Mouse (Mus musculus): Measurements from ENCODE around the gene Zbtb4. TPM values are rescaled to one million over a fixed set of nuclear protein-coding genes. Genes with fewer than 3 reads are reported as not detected.

Zbtb4 gene
- polyA plus RNA-seq, 1 experiment from 2014 or later = 3.0 TPM

DNA sequence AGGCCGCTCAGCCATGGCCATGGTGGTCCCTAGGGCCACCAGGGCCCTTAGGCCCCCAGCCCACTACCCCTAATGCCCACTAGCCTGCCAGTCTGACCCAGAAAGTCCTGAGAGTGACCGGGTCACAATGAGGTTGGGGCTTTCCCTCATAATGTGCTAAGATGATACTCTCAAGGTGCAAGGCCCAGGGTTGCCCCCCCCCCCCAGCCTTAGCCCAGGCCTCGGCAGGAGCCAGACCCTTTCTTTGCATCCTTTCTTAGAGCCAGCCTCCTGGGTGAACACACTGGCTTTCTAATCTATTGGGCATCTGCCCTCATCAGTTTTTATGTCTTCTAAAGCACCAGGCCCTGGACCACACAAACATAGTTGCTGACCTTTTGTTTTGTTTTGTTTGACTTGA lies 56.4 kb downstream of the Zbtb4 start, which contains the start of gene Spem1:
Gene Spem1, minus strand, starts transcription at position 101 of the 400 bp plus-strand sequence.
- 92% methylated on average over 3 of the region's 3 CpGs for WGBS
- no peak for ATAC-seq (ENCODE audit: borderline replicate concordance, extremely low read depth, low FRiP score, low TSS enrichment)
- no peak within 1 kb of the TSS for H3K27ac ChIP-seq

DNA sequence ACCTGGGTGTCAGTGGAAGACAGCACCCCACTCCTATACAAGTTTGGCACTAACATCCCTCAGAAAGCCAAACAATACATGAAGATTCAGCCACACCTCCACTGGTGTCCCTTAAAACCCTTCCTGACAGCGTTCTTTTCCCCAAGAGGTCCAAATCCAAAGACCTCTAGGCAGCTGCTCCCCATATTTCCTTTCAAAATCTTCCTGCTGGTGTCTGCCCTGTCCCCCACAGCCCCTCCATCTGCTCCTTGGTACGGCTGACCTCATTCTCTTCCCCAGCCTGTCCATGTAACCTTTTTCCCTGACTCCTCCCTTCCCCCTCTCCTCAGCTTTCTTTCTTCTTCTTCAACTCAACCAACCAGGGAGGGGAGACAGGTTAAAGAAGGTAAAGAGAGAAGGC lies 57.7 kb downstream of the Zbtb4 start:
- Histone ChIP-seq H3K9ac (no peak overlapping the region), H3K4me3 (no peak overlapping the region), H3K4me1 (no peaks in the 10 kb centered on the region), H3K4me2 (no peak overlapping the region), H3K9me3 (no peaks in the 10 kb centered on the region), H3K27me3 (no peaks in the 10 kb centered on the region), H3K36me3 (peaks cover 26% of the 10 kb centered on the region), H3K27ac (no peak overlapping the region)
- ATAC-seq (ENCODE audit: borderline replicate concordance, extremely low read depth, low FRiP score, low TSS enrichment) = no peak
- WGBS = 72% methylated on average over 2 of the region's 2 CpGs

More for the DNA sequence above, 56.4 kb downstream of the Zbtb4 start, which contains the start of gene Spem1:
- no peaks in the 10 kb centered on the region for H3K27me3 ChIP-seq
- no peaks in the 10 kb centered on the region for H3K4me1 ChIP-seq
- no peak within 1 kb of the TSS for H3K4me3 ChIP-seq
- no peak within 1 kb of the TSS for H3K9ac ChIP-seq
- peaks cover 19% of the 10 kb centered on the region for H3K36me3 ChIP-seq
- H3K4me2 ChIP-seq = no peak within 1 kb of the TSS
- no peaks in the 10 kb centered on the region for H3K9me3 ChIP-seq

DNA sequence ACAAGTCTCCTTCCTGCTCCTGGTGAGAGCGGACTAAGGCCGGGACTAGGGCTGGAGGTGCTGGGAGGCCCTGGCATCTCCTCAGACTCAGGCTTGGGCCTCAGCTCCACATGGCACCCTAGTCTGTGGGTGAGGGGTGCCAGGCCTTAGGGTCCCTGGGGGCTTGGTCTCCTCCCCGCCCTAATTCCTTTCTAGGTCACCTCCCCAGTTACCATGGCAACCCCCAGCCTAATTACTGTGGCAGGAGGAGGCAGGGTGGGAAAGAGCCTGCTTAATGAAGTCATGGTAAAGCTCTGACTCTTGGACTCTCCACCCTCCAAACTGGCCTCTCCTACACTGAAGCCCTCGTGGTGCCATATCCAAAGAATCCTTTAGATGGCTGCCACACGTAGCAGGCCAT lies 63.1 kb downstream of the Zbtb4 start:
- no peak overlapping the region for H3K4me2 ChIP-seq
- peaks cover 6% of the 10 kb centered on the region for H3K4me1 ChIP-seq
- H3K9ac ChIP-seq = no peak overlapping the region
- H3K27ac ChIP-seq = no peak overlapping the region
- H3K4me3 ChIP-seq = no peak overlapping the region
- no peaks in the 10 kb centered on the region for H3K9me3 ChIP-seq
- 74% methylated on average over 5 of the region's 5 CpGs for WGBS
- H3K27me3 ChIP-seq = peaks cover 8% of the 10 kb centered on the region
- H3K36me3 ChIP-seq = peaks cover 39% of the 10 kb centered on the region
- no peak for ATAC-seq (ENCODE audit: borderline replicate concordance, extremely low read depth, low FRiP score, low TSS enrichment)

DNA sequence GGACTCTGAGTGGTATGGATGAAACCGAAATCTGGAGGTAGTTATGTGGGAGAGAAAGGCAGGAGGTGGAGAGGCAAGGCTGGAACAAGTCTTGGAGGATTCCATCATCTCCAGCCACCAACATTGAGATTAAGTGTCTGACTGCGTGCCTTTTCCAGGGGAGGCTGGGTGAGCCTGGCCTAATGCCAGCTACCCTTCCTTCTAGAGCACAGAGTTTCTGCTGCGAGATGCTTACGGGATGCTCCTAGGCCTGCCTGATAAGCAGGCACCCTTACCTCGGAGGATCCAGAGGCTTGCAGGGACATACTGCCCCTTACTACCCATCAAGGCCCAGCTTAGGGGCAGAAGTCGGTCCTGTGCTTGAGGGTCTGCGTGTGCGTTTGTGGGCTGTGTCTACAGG lies 67.8 kb downstream of the Zbtb4 start:
- H3K4me3 ChIP-seq = peak overlapping the region; percentile 37
- no peak overlapping the region for H3K27ac ChIP-seq
- peaks cover 37% of the 10 kb centered on the region for H3K4me1 ChIP-seq
- no peaks in the 10 kb centered on the region for H3K9me3 ChIP-seq
- H3K36me3 ChIP-seq = peaks cover 13% of the 10 kb centered on the region; the same call in 1 of the 2 replicates
- H3K9ac ChIP-seq = peak overlapping the region; percentile 58
- H3K4me2 ChIP-seq = peak overlapping the region; percentile 98
- H3K27me3 ChIP-seq = peaks cover 20% of the 10 kb centered on the region
- no peak for ATAC-seq (ENCODE audit: borderline replicate concordance, extremely low read depth, low FRiP score, low TSS enrichment)
- 49% methylated on average over 8 of the region's 8 CpGs for WGBS

Other genes starting within 250 kb of the Zbtb4 start
- 1.1 and 1.2 TPM in 2 replicates for gene Dnah2, start 216.8 kb upstream of the Zbtb4 start, polyA plus RNA-seq (2015; fragmentation: Nextera tagmentation; extraction: Ambion mirVana)
- 8.5 and 8.8 TPM in 2 replicates for gene Efnb3, start 205.7 kb upstream of the Zbtb4 start, polyA plus RNA-seq (2015; fragmentation: Nextera tagmentation; extraction: Ambion mirVana)
- 28.3 and 28.4 TPM in 2 replicates for gene Wrap53, start 185.7 kb upstream of the Zbtb4 start, polyA plus RNA-seq (2015; fragmentation: Nextera tagmentation; extraction: Ambion mirVana)
- 168 and 170 TPM in 2 replicates for gene Trp53, start 185.6 kb upstream of the Zbtb4 start, polyA plus RNA-seq (2015; fragmentation: Nextera tagmentation; extraction: Ambion mirVana)
- 8.4 and 10.1 TPM in 2 replicates for gene Atp1b2, start 160.0 kb upstream of the Zbtb4 start, polyA plus RNA-seq (2015; fragmentation: Nextera tagmentation; extraction: Ambion mirVana)
- not detected in 2 replicates for gene Shbg, start 148.0 kb upstream of the Zbtb4 start, polyA plus RNA-seq (2015; fragmentation: Nextera tagmentation; extraction: Ambion mirVana)
- gene Sat2, start 143.9 kb upstream of the Zbtb4 start, polyA plus RNA-seq (2015; fragmentation: Nextera tagmentation; extraction: Ambion mirVana) = 17.8 and 18.6 TPM in 2 replicates
- gene Fxr2, start 132.9 kb upstream of the Zbtb4 start, polyA plus RNA-seq (2015; fragmentation: Nextera tagmentation; extraction: Ambion mirVana) = 26.7 and 27.8 TPM in 2 replicates
- gene Sox15, start 110.6 kb upstream of the Zbtb4 start, polyA plus RNA-seq (2015; fragmentation: Nextera tagmentation; extraction: Ambion mirVana) = 0.24 and 0.25 TPM in 2 replicates
- 66.2 and 66.7 TPM in 2 replicates for gene Mpdu1, start 103.3 kb upstream of the Zbtb4 start, polyA plus RNA-seq (2015; fragmentation: Nextera tagmentation; extraction: Ambion mirVana)
- gene Cd68, start 99.8 kb upstream of the Zbtb4 start, polyA plus RNA-seq (2015; fragmentation: Nextera tagmentation; extraction: Ambion mirVana) = 11.5 and 11.8 TPM in 2 replicates
- gene Eif4a1, start 93.5 kb upstream of the Zbtb4 start, polyA plus RNA-seq (2015; fragmentation: Nextera tagmentation; extraction: Ambion mirVana) = 595 and 603 TPM in 2 replicates
- 72.5 and 81.1 TPM in 2 replicates for gene Senp3, start 83.8 kb upstream of the Zbtb4 start, polyA plus RNA-seq (2015; fragmentation: Nextera tagmentation; extraction: Ambion mirVana)
- gene Tnfsf13, start 80.1 kb upstream of the Zbtb4 start, polyA plus RNA-seq (2015; fragmentation: Nextera tagmentation; extraction: Ambion mirVana) = 1.0 and 1.1 TPM in 2 replicates
- 8.3 and 8.9 TPM in 2 replicates for gene Tnfsf12, start 70.1 kb upstream of the Zbtb4 start, polyA plus RNA-seq (2015; fragmentation: Nextera tagmentation; extraction: Ambion mirVana)
- 4.3 and 5.9 TPM in 2 replicates for gene Tnfsfm13, start 69.8 kb upstream of the Zbtb4 start, polyA plus RNA-seq (2015; fragmentation: Nextera tagmentation; extraction: Ambion mirVana)
- 26.7 and 31.6 TPM in 2 replicates for gene Polr2a, start 7.3 kb upstream of the Zbtb4 start, polyA plus RNA-seq (2015; fragmentation: Nextera tagmentation; extraction: Ambion mirVana)
- gene Slc35g3, start 3.9 kb upstream of the Zbtb4 start, polyA plus RNA-seq (2015; fragmentation: Nextera tagmentation; extraction: Ambion mirVana) = 0.19 and 0.26 TPM in 2 replicates
- 15.7 and 15.8 TPM in 2 replicates for gene Chrnb1, start 30.0 kb downstream of the Zbtb4 start, polyA plus RNA-seq (2015; fragmentation: Nextera tagmentation; extraction: Ambion mirVana)
- gene Fgf11, start 35.9 kb downstream of the Zbtb4 start, polyA plus RNA-seq (2015; fragmentation: Nextera tagmentation; extraction: Ambion mirVana) = 1.2 and 1.3 TPM in 2 replicates
- gene Tmem102, start 39.7 kb downstream of the Zbtb4 start, polyA plus RNA-seq (2015; fragmentation: Nextera tagmentation; extraction: Ambion mirVana) = 6.3 and 7.3 TPM in 2 replicates
- not detected in 2 replicates for gene Gm39566, start 49.4 kb downstream of the Zbtb4 start, polyA plus RNA-seq (2015; fragmentation: Nextera tagmentation; extraction: Ambion mirVana)
- gene Spem2, start 52.6 kb downstream of the Zbtb4 start, polyA plus RNA-seq (2015; fragmentation: Nextera tagmentation; extraction: Ambion mirVana) = not detected in 2 replicates
- not detected in 2 replicates for gene Spem1, start 56.3 kb downstream of the Zbtb4 start, polyA plus RNA-seq (2015; fragmentation: Nextera tagmentation; extraction: Ambion mirVana)
- 5.5 and 6.5 TPM in 2 replicates for gene Nlgn2, start 71.9 kb downstream of the Zbtb4 start, polyA plus RNA-seq (2015; fragmentation: Nextera tagmentation; extraction: Ambion mirVana)
- gene Tmem256, start 72.6 kb downstream of the Zbtb4 start, polyA plus RNA-seq (2015; fragmentation: Nextera tagmentation; extraction: Ambion mirVana) = 434 and 473 TPM in 2 replicates
- gene Plscr3, start 80.5 kb downstream of the Zbtb4 start, polyA plus RNA-seq (2015; fragmentation: Nextera tagmentation; extraction: Ambion mirVana) = 110 and 119 TPM in 2 replicates
- gene Tnk1, start 92.8 kb downstream of the Zbtb4 start, polyA plus RNA-seq (2015; fragmentation: Nextera tagmentation; extraction: Ambion mirVana) = 9.2 and 9.6 TPM in 2 replicates
- gene Tmem95, start 112.1 kb downstream of the Zbtb4 start, polyA plus RNA-seq (2015; fragmentation: Nextera tagmentation; extraction: Ambion mirVana) = not detected in 2 replicates
- 8.1 and 8.6 TPM in 2 replicates for gene Kctd11, start 115.5 kb downstream of the Zbtb4 start, polyA plus RNA-seq (2015; fragmentation: Nextera tagmentation; extraction: Ambion mirVana)
- gene Acap1, start 129.6 kb downstream of the Zbtb4 start, polyA plus RNA-seq (2015; fragmentation: Nextera tagmentation; extraction: Ambion mirVana) = 1.4 and 5.0 TPM in 2 replicates
- 11.9 and 13.0 TPM in 2 replicates for gene 2810408A11Rik, start 135.1 kb downstream of the Zbtb4 start, polyA plus RNA-seq (2015; fragmentation: Nextera tagmentation; extraction: Ambion mirVana)
- gene Neurl4, start 135.2 kb downstream of the Zbtb4 start, polyA plus RNA-seq (2015; fragmentation: Nextera tagmentation; extraction: Ambion mirVana) = 7.1 and 8.0 TPM in 2 replicates
- 81.7 and 82.2 TPM in 2 replicates for gene Gps2, start 148.0 kb downstream of the Zbtb4 start, polyA plus RNA-seq (2015; fragmentation: Nextera tagmentation; extraction: Ambion mirVana)
- 1,673 and 1,693 TPM in 2 replicates for gene Eif5a, start 156.0 kb downstream of the Zbtb4 start, polyA plus RNA-seq (2015; fragmentation: Nextera tagmentation; extraction: Ambion mirVana)
- gene Ybx2, start 169.9 kb downstream of the Zbtb4 start, polyA plus RNA-seq (2015; fragmentation: Nextera tagmentation; extraction: Ambion mirVana) = 2.8 and 3.0 TPM in 2 replicates
- 18.0 and 20.6 TPM in 2 replicates for gene Slc2a4, start 182.3 kb downstream of the Zbtb4 start, polyA plus RNA-seq (2015; fragmentation: Nextera tagmentation; extraction: Ambion mirVana)
- 154 and 170 TPM in 2 replicates for gene Cldn7, start 198.9 kb downstream of the Zbtb4 start, polyA plus RNA-seq (2015; fragmentation: Nextera tagmentation; extraction: Ambion mirVana)
- 22.3 and 25.4 TPM in 2 replicates for gene Ctdnep1, start 215.2 kb downstream of the Zbtb4 start, polyA plus RNA-seq (2015; fragmentation: Nextera tagmentation; extraction: Ambion mirVana)
- gene Elp5, start 216.6 kb downstream of the Zbtb4 start, polyA plus RNA-seq (2015; fragmentation: Nextera tagmentation; extraction: Ambion mirVana) = 106 and 111 TPM in 2 replicates
- gene Gabarap, start 225.2 kb downstream of the Zbtb4 start, polyA plus RNA-seq (2015; fragmentation: Nextera tagmentation; extraction: Ambion mirVana) = 453 and 455 TPM in 2 replicates
- 75.0 and 78.2 TPM in 2 replicates for gene Phf23, start 229.9 kb downstream of the Zbtb4 start, polyA plus RNA-seq (2015; fragmentation: Nextera tagmentation; extraction: Ambion mirVana)
- 34.7 and 40.3 TPM in 2 replicates for gene Dvl2, start 234.7 kb downstream of the Zbtb4 start, polyA plus RNA-seq (2015; fragmentation: Nextera tagmentation; extraction: Ambion mirVana)
- gene Acadvl, start 249.5 kb downstream of the Zbtb4 start, polyA plus RNA-seq (2015; fragmentation: Nextera tagmentation; extraction: Ambion mirVana) = 73.9 and 81.3 TPM in 2 replicates